Mouse (Mus musculus) heart, adult 2 months (tissue): ENCODE results near the gene Arhgap31. TPM values are rescaled to one million over a fixed set of nuclear protein-coding genes. Genes with fewer than 3 reads are reported as not detected.
A peak's percentile ranks its signal among the peaks of the same experiment; 100 is the strongest.
"Not testable (repeated sequence)": the region's sequence is repeated elsewhere in the genome, so short reads cannot be mapped to it uniquely, and the experiment has no call there.

Source experiments
- DNase-seq, 2 experiments: peaks; one replicate each; pipeline ENCODE4 v3.0.0; 2021
- H3K27ac ChIP-seq: fragments of 200-600 bp; 2 replicates; pipeline ENCODE4 v1.8.1; 2022
- H3K27me3 ChIP-seq: fragments of 200-500 bp; 2 replicates; pipeline ENCODE4 v1.6.1; 2012; ENCODE audit warnings: mild to moderate bottlenecking, low read length, inconsistent platforms, mixed read lengths; ENCODE audit not compliant: control insufficient read depth, insufficient read depth
- H3K36me3 ChIP-seq: fragments of 200-500 bp; 2 replicates; pipeline ENCODE4 v1.6.1; 2012; ENCODE audit warnings: low read length, inconsistent platforms; ENCODE audit not compliant: control insufficient read depth, insufficient read depth
- H3K4me1 ChIP-seq: fragments of 200-500 bp; 2 replicates; pipeline ENCODE4 v1.6.1; 2011; ENCODE audit warnings: low read length; ENCODE audit not compliant: control insufficient read depth, insufficient read depth
- H3K4me3 ChIP-seq: fragments of 200-600 bp; 2 replicates; pipeline ENCODE4 v1.8.1; 2022
- H3K79me2 ChIP-seq: fragments of 200-500 bp; replicated peaks from 2 replicates; pipeline ENCODE4 v1.6.1; 2012; ENCODE audit warnings: mild to moderate bottlenecking, inconsistent platforms, low read length, moderate library complexity, mixed read lengths; ENCODE audit not compliant: control insufficient read depth, insufficient read depth
- H3K9ac ChIP-seq: fragments of 200-500 bp; 2 replicates; pipeline ENCODE4 v1.6.1; 2012; ENCODE audit warnings: low read depth, mild to moderate bottlenecking, control low read depth, inconsistent platforms, low read length, mixed read lengths
- CTCF ChIP-seq: fragments of 200-600 bp; IDR thresholded peaks from 2 replicates; pipeline ENCODE4 v1.8.1; 2022; ENCODE audit warnings: antibody characterized with exemption, mild to moderate bottlenecking, moderate library complexity
- EP300 ChIP-seq: fragments of 200-500 bp; IDR thresholded peaks from 2 replicates; pipeline ENCODE4 v1.6.1; 2011; ENCODE audit warnings: low read depth, low read length, control low read depth; ENCODE audit not compliant: insufficient read depth
- POLR2A ChIP-seq: fragments of 200-500 bp; IDR thresholded peaks from 2 replicates; pipeline ENCODE4 v1.6.1; 2011; ENCODE audit warnings: mild to moderate bottlenecking, low read depth, low read length, control low read depth; ENCODE audit not compliant: insufficient read depth
- WGBS: fragments of 180-500 bp; shearing (Covaris S2); methylation state at CpG from one replicate; pipeline ENCODE4 v1.1.7; 2018; 5-methylcytosine and 5-hydroxymethylcytosine counted together
- intact Hi-C: fragments of 180-260 bp; cut with DNase I; formaldehyde crosslinking; loops from one replicate; pipeline ENCODE4 v1.15.1; 2025
- polyA plus RNA-seq: library from polyadenylated mRNA; depleted of rRNA; stranded (reverse); fragments of >200 nt; gene quantifications from 2 replicates; pipeline ENCODE4 v1.2.3, GENCODE M21; 2012
- total RNA-seq, 2 experiments: library from RNA; stranded (reverse); gene quantifications; 2 replicates each; pipeline ENCODE4 v1.2.3; 2021

Gene Arhgap31
- total and polyA plus RNA-seq, 3 experiments, result 14.1 to 41.2 (median 38.2) TPM

- Histone ChIP-seq H3K4me3 (no peak overlapping the region), H3K79me2 (no peaks in the 10 kb centered on the region), H3K27me3 (no peaks in the 10 kb centered on the region), H3K4me1 (peaks cover 1% of the 10 kb centered on the region; the same call in 1 of the 2 replicates), H3K36me3 (no peaks in the 10 kb centered on the region), H3K9ac (no peak overlapping the region), H3K27ac (peak overlapping the region; percentile 45)
- intact Hi-C loops, result loop anchor here (10.0 kb wide), 1 partner anchor 187 kb away; no protein-coding TSS in a partner anchor
- TF ChIP-seq POLR2A, result no peak
- TF ChIP-seq CTCF, result no peak
- TF ChIP-seq EP300, result no peak
- no peak for DNase-seq
- 91% methylated on average over 8 of the region's 9 CpGs for WGBS
These were observed 8.3 kb upstream of the Arhgap31 start for GRCm38 (mm10) chr16:38721377-38721776.

DNA sequence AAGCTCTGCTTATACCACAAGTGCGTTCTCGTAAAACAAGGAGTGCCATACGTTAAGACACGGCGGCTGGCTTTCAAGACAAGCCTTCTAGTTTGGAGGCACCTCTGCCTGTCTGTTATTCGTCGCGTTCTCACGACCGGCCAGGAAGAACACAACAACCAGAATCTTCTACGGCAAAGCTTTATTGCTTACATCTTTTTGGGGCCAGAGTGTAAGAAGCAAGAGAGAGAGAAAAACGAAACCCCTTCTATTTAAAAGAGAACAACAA, 1.1 kb upstream of the Arhgap31 start:
- H3K4me1 ChIP-seq, DNase-seq, intact Hi-C loops, H3K27me3 ChIP-seq, H3K36me3 ChIP-seq, H3K79me2 ChIP-seq: not testable (repeated sequence)
- peak overlapping the region; percentile 6 for H3K4me3 ChIP-seq
- peak overlapping the region; percentile 69 for H3K9ac ChIP-seq
- WGBS, result 22% methylated on average over 11 of the region's 12 CpGs
- peak overlapping the region; percentile 97 for H3K27ac ChIP-seq

DNA sequence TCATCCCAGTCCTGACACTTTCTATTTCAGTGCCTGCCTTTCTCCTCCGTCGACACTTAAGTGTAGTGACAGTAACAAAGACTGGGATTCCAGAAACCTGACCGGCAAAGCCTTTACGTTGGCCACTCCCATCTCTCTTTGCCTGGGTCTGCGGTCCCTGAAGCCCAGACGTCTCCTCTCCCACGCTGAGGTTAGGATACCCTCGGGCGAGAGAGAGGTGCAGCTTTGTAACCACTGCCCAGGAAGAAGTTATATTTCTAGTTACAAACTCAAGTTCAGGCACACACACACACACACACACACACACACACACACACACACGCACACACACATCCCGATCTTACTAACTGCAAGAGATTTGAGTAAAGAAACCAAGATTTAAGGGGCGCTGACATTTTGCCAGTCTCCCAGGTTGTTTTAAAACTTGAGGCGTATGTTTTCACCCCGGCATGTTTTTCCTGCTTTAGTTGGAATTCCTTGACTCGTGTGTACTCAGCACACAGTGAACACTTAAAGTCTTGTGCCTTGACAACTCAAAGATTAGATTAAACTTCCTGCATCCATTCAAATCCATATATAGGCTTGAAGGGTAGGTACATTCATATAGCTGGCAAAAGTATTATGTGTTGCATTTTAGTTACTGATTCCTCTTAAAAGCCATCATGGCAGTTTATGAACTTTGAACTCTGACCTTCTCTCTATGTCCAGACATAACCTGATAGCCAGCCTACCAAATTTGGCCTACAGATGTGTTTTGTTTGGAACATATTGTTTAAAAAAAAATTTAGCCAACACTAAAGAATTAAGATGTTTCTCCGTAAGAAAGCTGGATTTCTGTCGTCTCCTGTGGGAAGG, 557 bp upstream of the Arhgap31 start:
- intact Hi-C loops, result no loop called here
- Histone ChIP-seq H3K27ac (peak overlapping the region; percentile 97), H3K4me1 (peaks cover 8% of the 10 kb centered on the region), H3K79me2 (peaks cover 4% of the 10 kb centered on the region; the same call in 1 of the 2 replicates), H3K9ac (peak overlapping the region; percentile 69), H3K36me3 (no peaks in the 10 kb centered on the region; the same call in 1 of the 2 replicates), H3K27me3 (no peaks in the 10 kb centered on the region), H3K4me3 (peak overlapping the region; percentile 90)
- TF ChIP-seq CTCF (no peak), POLR2A (peak; percentile 76; the same call in 1 of the 2 replicates)
- no peak for DNase-seq
- 6% methylated on average over 17 of the region's 17 CpGs for WGBS

DNA sequence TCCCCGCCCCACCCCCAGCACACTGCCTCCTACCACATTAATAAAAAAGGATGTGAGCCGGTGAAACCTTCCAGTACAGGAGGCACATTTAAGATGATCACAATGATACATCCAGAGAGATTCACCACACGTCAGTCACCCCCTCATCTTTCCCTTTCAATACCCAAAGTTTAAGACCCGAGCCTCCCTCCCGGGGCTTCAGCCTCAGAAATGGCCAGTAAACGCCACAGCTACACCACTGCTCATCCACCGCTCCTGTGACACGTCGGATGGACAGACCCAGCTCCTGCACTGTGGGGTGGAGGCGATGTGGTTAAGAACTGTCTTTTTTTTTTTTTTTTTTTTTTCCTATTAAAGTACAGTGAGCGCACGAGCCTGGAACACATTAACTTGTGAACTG, 969 bp downstream of the Arhgap31 start:
- H3K27me3 ChIP-seq, result no peaks in the 10 kb centered on the region
- H3K4me1 ChIP-seq, result peaks cover 11% of the 10 kb centered on the region
- intact Hi-C loops, result no loop called here
- H3K9ac ChIP-seq, result peak overlapping the region; percentile 99
- peaks cover 4% of the 10 kb centered on the region; the same call in 1 of the 2 replicates for H3K79me2 ChIP-seq
- WGBS, result 10% methylated on average over 12 of the region's 12 CpGs
- peak in 1 of 2 experiments; percentile 55 for DNase-seq
- peaks cover 2% of the 10 kb centered on the region for H3K36me3 ChIP-seq
- H3K27ac ChIP-seq, result peak overlapping the region; percentile 97
- no peak for TF ChIP-seq CTCF
- no peak for TF ChIP-seq EP300
- TF ChIP-seq POLR2A, result 0 out of 2 replicates have a peak, but pooled peaks have one; percentile 21
- peak overlapping the region; percentile 90 for H3K4me3 ChIP-seq

- Histone ChIP-seq H3K27ac (peak overlapping the region; percentile 97), H3K9ac (peak overlapping the region; percentile 49), H3K4me1 (peaks cover 15% of the 10 kb centered on the region), H3K27me3 (no peaks in the 10 kb centered on the region), H3K4me3 (peak overlapping the region; percentile 90), H3K79me2 (peaks cover 4% of the 10 kb centered on the region; the same call in 1 of the 2 replicates), H3K36me3 (peaks cover 5% of the 10 kb centered on the region)
- TF ChIP-seq POLR2A (no peak), EP300 (no peak), CTCF (no peak)
- intact Hi-C loops, result no loop called here
- DNase-seq, result no peak
- WGBS, result 20% methylated on average over 4 of the region's 4 CpGs
These were observed 1.8 kb downstream of the Arhgap31 start for GRCm38 (mm10) chr16:38711245-38711644.

GRCm38 (mm10) chr16:38708962-38709520, 4.0 kb downstream of the Arhgap31 start:
- TF ChIP-seq POLR2A, result no peak
- TF ChIP-seq EP300, result no peak
- peak; percentile 52 for TF ChIP-seq CTCF
- 32% methylated on average over 7 of the region's 7 CpGs for WGBS
- Histone ChIP-seq H3K4me3 (peak overlapping the region; percentile 43), H3K27me3 (no peaks in the 10 kb centered on the region), H3K27ac (peak overlapping the region; percentile 8), H3K9ac (no peak overlapping the region), H3K79me2 (peaks cover 4% of the 10 kb centered on the region; the same call in 1 of the 2 replicates), H3K4me1 (peaks cover 18% of the 10 kb centered on the region), H3K36me3 (peaks cover 12% of the 10 kb centered on the region)
- intact Hi-C loops, result no loop called here
- DNase-seq, result no peak
